In genomic region chr17:71816136-71816864, GRCm38 (mm10) we compare ENCODE assay signal across 26 mouse cellular contexts. TPM values are rescaled to one million over a fixed set of nuclear protein-coding genes. Genes with fewer than 3 reads are reported as not detected.
DNase-seq lines count a peak whose midpoint lies in the region; ATAC-seq and TF ChIP-seq lines count a peak whose summit lies in the region.
"Had no signal": no experiment of that assay in that cellular context is flagged by ENCODE, and none has a peak within 500 bp of the region (broad histone marks: within the 10 kb centered on the region; RNA-seq: fewer than 3 reads in every experiment).

No protein-coding gene starts in this region.

- no peak overlapping the region for H3K4me2 ChIP-seq in hindbrain, embryonic 13.5 days
- H3K4me2 ChIP-seq in hindbrain, embryonic 12.5 days (replicated peaks): no peak overlapping the region
- H3K4me2 ChIP-seq in neural tube, embryonic 13.5 days: no peak overlapping the region
- H3K4me2 ChIP-seq: embryonic facial prominence, embryonic 15.5 days; heart, embryonic 15.5 days; limb, embryonic 13.5 days; liver, embryonic 11.5 days; midbrain, embryonic 13.5 days had no signal

- no peaks in the 10 kb centered on the region for H3K27me3 ChIP-seq in hindbrain, embryonic 13.5 days
- no peaks in the 10 kb centered on the region for H3K27me3 ChIP-seq in hindbrain, embryonic 12.5 days
- no peaks in the 10 kb centered on the region for H3K27me3 ChIP-seq in neural tube, embryonic 13.5 days
- H3K27me3 ChIP-seq in heart, adult 2 months (ENCODE audit: control insufficient read depth, insufficient read depth, low read length): no peaks in the 10 kb centered on the region
- H3K27me3 ChIP-seq: embryonic facial prominence, embryonic 15.5 days; heart, embryonic 15.5 days; midbrain, embryonic 13.5 days had no signal

- peaks cover 23% of the 10 kb centered on the region for H3K36me3 ChIP-seq in hindbrain, embryonic 13.5 days
- H3K36me3 ChIP-seq in hindbrain, embryonic 12.5 days: peaks cover 8% of the 10 kb centered on the region; the same call in 1 of the 2 replicates
- H3K36me3 ChIP-seq in neural tube, embryonic 13.5 days: peaks cover 25% of the 10 kb centered on the region
- no peaks in the 10 kb centered on the region for H3K36me3 ChIP-seq in heart, adult 2 months (ENCODE audit: control insufficient read depth, insufficient read depth, low read length)

- H3K27ac ChIP-seq in hindbrain, embryonic 13.5 days: peak overlapping the region; percentile 35; the same call in 1 of the 2 replicates
- H3K27ac ChIP-seq in hindbrain, embryonic 12.5 days: no peak overlapping the region
- 0 out of 2 replicates have a peak overlapping the region, but pooled peaks have one; percentile 33 for H3K27ac ChIP-seq in neural tube, embryonic 13.5 days (replicated peaks)
- H3K27ac ChIP-seq in heart, adult 2 months: no peak overlapping the region
- H3K27ac ChIP-seq: embryonic facial prominence, embryonic 10.5 days; embryonic facial prominence, embryonic 15.5 days; heart, embryonic 10.5 days; heart, embryonic 15.5 days; limb, embryonic 13.5 days; midbrain, embryonic 13.5 days had no signal

- WGBS in hindbrain, embryonic 13.5 days: 75% methylated on average over 8 of the region's 8 CpGs
- 75% methylated on average over 8 of the region's 8 CpGs for WGBS in hindbrain, embryonic 12.5 days
- 58% methylated on average over 8 of the region's 8 CpGs for WGBS in neural tube, embryonic 13.5 days
- WGBS in heart, adult 2 months: 82% methylated on average over 8 of the region's 8 CpGs

- DNase-seq in cerebellum, postnatal 25 days: peak; percentile 47 to 61
- DNase-seq in cerebellum, adult 11 months: no peak
- DNase-seq in left cerebral cortex, postnatal 4 days: peak; percentile 86
- no peak for DNase-seq in left cerebral cortex, adult 9 months (ENCODE audit: low spot score in 2 of 2)
- no peak for DNase-seq in heart, adult 2 months
- DNase-seq: adrenal gland, postnatal 14 days; gastrocnemius, postnatal 14 days; kidney, adult 9 months; kidney, postnatal 14 days; liver, postnatal 0 days; lung, postnatal 36 days; thymus, adult 2 months; thymus, postnatal 36 days had no signal

- TF ChIP-seq POLR2A in heart, adult 2 months (IDR thresholded peaks at IDR 0.05; ENCODE audit: insufficient read depth, low read depth, low read length): no peak

- intact Hi-C loops in left cerebral cortex, postnatal 4 days (cut with DNase I): no loop called here
- intact Hi-C loops in heart, adult 2 months (cut with DNase I): no loop called here

- H3K9ac ChIP-seq in hindbrain, embryonic 13.5 days: no peak overlapping the region
- no peak overlapping the region for H3K9ac ChIP-seq in hindbrain, embryonic 12.5 days
- H3K9ac ChIP-seq in neural tube, embryonic 13.5 days: no peak overlapping the region
- H3K9ac ChIP-seq in heart, adult 2 months (ENCODE audit: low read depth, low read length): no peak overlapping the region
- H3K9ac ChIP-seq: embryonic facial prominence, embryonic 15.5 days; heart, embryonic 15.5 days; limb, embryonic 13.5 days; liver, postnatal 0 days; midbrain, embryonic 13.5 days had no signal

- ATAC-seq in hindbrain, embryonic 13.5 days (ENCODE audit: low FRiP score): 0 out of 2 replicates have a peak, but pooled peaks have one; percentile 49
- ATAC-seq in hindbrain, embryonic 12.5 days (ENCODE audit: low FRiP score): no peak
- peak; percentile 71; the same call in 1 of the 2 replicates for ATAC-seq in neural tube, embryonic 13.5 days (ENCODE audit: low read depth)
- ATAC-seq: intestine, postnatal 0 days; liver, postnatal 0 days; midbrain, embryonic 13.5 days had no signal

- H3K4me1 ChIP-seq in hindbrain, embryonic 13.5 days (replicated peaks): 0 out of 2 replicates have a peak, but pooled peaks cover 3% of the 10 kb centered on the region
- no peaks in the 10 kb centered on the region for H3K4me1 ChIP-seq in hindbrain, embryonic 12.5 days
- H3K4me1 ChIP-seq in neural tube, embryonic 13.5 days (replicated peaks): 0 out of 2 replicates have a peak, but pooled peaks cover 4% of the 10 kb centered on the region
- peaks cover under 1% of the 10 kb centered on the region for H3K4me1 ChIP-seq in heart, adult 2 months (ENCODE audit: control insufficient read depth, insufficient read depth, low read length)
- H3K4me1 ChIP-seq: embryonic facial prominence, embryonic 10.5 days; embryonic facial prominence, embryonic 15.5 days; limb, embryonic 13.5 days; midbrain, embryonic 13.5 days had no signal

- H3K79me2 ChIP-seq in heart, adult 2 months (replicated peaks; ENCODE audit: control insufficient read depth, insufficient read depth, low read length): no peaks in the 10 kb centered on the region

- no peaks in the 10 kb centered on the region for H3K9me3 ChIP-seq in hindbrain, embryonic 13.5 days
- 0 out of 2 replicates have a peak, but pooled peaks cover 3% of the 10 kb centered on the region for H3K9me3 ChIP-seq in hindbrain, embryonic 12.5 days (replicated peaks)
- H3K9me3 ChIP-seq in neural tube, embryonic 13.5 days: no peaks in the 10 kb centered on the region
- H3K9me3 ChIP-seq: embryonic facial prominence, embryonic 10.5 days; embryonic facial prominence, embryonic 15.5 days; heart, embryonic 15.5 days; limb, embryonic 13.5 days; midbrain, embryonic 13.5 days had no signal

- TF ChIP-seq CTCF in heart, adult 2 months (IDR thresholded peaks at IDR 0.05): no peak

- H3K4me3 ChIP-seq in hindbrain, embryonic 13.5 days: no peak overlapping the region
- H3K4me3 ChIP-seq in hindbrain, embryonic 12.5 days: no peak overlapping the region
- no peak overlapping the region for H3K4me3 ChIP-seq in neural tube, embryonic 13.5 days
- H3K4me3 ChIP-seq in heart, adult 2 months: no peak overlapping the region
- H3K4me3 ChIP-seq: embryonic facial prominence, embryonic 10.5 days; embryonic facial prominence, embryonic 15.5 days; heart, embryonic 10.5 days; heart, embryonic 15.5 days; limb, embryonic 13.5 days; midbrain, embryonic 13.5 days had no signal

- TF ChIP-seq EP300 in heart, adult 2 months (IDR thresholded peaks at IDR 0.05; ENCODE audit: insufficient read depth, low read depth, low read length): no peak

RNA-seq across cellular contexts. Expression of gene Clip4, which starts 48.0 kb away (rescaled TPM):
- polyA plus RNA-seq in hindbrain, embryonic 13.5 days (2015; fragmentation: Nextera tagmentation; extraction: Ambion mirVana): 11.1 and 13.2 TPM in 2 replicates
- 7.5 and 9.2 TPM in 2 replicates for polyA plus RNA-seq in hindbrain, embryonic 12.5 days (2016; fragmentation: Nextera tagmentation; extraction: Ambion mirVana)
- total RNA-seq in left cerebral cortex, postnatal 4 days (2021): 10 to 100 TPM; 33.2 to 36.7 TPM
- 9.5 and 11.3 TPM in 2 replicates for polyA plus RNA-seq in neural tube, embryonic 13.5 days (2015; fragmentation: Nextera tagmentation; extraction: Ambion mirVana)
- 100 to 1,000 TPM; 220 to 268 TPM for total RNA-seq in heart, adult 2 months (2021)
- polyA plus RNA-seq in heart, adult 2 months (2012; rRNA removed): 121 and 213 TPM in 2 replicates
- total RNA-seq: granulocyte monocyte progenitor cell, adult 5-6 weeks; MEL had no signal

Comparison
In these comparisons a context has a peak if more than half of its experiments do, and no peak if none do; other contexts are left out.
1. DNase-seq: peak in cerebellum, postnatal 25 days (2 of 2) and left cerebral cortex, postnatal 4 days (single experiment); none in cerebellum, adult 11 months (single experiment), left cerebral cortex, adult 9 months (0 of 2) and heart, adult 2 months (0 of 2).
2. H3K27ac ChIP-seq: peak in hindbrain, embryonic 13.5 days (single experiment) and neural tube, embryonic 13.5 days (single experiment); none in hindbrain, embryonic 12.5 days (single experiment) and heart, adult 2 months (single experiment).